Mouse (Mus musculus) Muller cell, postnatal 12 days (primary cell): ENCODE measurements around the gene Rab1a.
A peak's percentile ranks its signal among the peaks of the same experiment; 100 is the strongest.
"Not testable (repeated sequence)": the region's sequence is repeated elsewhere in the genome, so short reads cannot be mapped to it uniquely, and the experiment has no call there.

ENCODE experiments used
- DNase-seq: peaks from one replicate; pipeline ENCODE4 v3.0.0-alpha.2; 2015; ENCODE audit errors: inconsistent ontology term

Gene Rab1a

DNA sequence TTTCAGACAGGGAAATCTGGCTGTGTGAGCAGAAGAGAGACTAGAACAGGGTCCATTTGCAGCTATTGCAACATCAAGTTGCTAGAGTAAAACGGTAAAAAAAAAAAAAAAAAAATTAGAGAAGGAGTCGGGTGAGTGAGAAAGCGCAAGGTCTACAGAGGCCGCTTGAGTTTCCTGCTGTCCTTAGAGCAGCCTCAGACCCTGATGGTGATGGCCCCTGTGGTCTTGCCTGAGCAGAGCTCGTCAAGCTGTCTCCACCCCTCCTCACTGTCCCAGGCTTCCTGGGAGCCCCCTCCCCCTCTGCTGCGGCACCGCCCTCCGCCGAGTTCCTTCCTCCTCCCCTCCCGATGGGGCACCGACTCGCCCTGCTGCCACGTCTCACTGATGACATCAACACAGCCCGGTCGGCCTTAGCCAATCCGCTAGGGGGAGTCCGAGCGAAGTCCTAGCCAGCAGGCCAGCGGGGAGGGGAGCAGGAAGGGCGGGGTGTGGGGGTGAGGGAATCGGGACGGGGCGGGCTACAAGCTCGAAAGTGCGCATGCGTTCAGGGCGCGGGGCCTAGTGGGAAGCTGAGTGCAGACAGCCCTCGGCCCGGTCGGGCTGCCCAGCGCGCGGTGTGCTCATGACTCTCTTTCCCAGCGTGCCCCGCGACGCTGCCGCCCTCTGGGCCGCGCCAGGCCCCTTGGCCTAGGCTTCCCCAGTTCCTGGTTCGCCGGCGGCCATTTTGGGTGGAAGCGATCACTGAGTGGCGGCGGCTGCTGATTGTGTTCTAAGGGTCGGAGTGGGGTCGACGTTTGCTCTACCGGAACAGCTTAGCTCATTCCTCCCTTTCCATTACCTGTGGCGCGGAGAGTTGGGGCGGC lies at the start of gene Rab1a:
TSS of gene Rab1a (plus strand) at position 720 of the 863 bp plus-strand sequence.
- peak; percentile 100 for DNase-seq

DNA sequence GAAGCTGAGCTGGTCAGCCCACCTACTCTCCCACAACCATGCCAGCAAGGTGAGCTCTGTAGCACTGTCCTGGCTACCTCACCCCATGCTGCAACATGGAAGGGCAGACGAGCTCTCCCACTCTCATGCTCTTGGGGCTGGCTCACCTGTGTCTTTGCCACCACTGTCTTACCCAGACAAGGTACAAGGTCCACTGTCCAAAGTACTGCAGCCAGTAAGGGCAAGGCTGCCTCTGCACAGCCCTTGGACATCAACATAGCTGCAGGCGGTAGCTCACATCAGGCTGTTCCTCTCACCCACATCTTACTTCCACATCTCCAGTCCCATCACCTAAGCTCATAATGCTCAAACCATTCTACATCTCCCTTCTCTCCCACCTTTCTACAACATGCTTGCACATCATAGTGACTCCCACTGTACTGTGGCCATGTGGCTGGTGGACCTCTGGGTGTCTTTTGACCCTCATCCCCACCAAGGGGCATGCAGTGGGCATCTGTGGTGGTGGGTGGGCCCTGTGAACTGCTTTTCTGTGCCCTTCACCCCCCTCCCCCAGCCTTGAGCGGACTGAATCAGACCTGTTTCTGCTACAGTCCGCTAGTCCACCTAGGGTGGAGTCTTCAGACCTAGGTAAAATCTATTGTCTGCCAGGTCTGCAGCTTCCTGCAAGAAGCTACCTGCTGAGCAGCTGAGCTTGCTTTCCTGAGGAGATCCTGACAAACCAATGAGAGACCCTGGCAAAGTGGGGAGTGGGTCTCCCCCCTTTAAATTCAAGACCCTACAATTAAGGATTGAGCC lies 48.9 kb upstream of the Rab1a start:
- DNase-seq = no peak

DNA sequence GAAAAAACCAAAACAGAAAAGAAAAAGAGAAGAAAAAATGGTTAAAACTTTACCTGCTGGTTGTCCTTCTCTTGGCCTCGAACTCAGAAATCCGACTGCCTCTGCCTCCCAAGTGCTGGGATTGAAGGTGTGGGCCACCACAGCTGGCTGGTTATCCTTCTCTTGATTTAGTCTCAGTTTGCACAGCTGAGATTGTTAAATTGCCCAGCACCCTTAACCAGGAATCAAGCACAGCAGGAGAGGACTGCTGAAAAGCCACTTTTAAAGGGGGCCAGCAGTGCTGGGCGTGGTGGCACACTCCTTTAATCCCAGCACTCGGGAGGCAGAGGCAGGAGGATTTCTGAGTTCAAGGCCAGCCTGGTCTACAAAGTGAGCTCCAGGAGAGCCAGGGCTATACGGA lies 47.7 kb upstream of the Rab1a start:
- DNase-seq = not testable (repeated sequence)

DNA sequence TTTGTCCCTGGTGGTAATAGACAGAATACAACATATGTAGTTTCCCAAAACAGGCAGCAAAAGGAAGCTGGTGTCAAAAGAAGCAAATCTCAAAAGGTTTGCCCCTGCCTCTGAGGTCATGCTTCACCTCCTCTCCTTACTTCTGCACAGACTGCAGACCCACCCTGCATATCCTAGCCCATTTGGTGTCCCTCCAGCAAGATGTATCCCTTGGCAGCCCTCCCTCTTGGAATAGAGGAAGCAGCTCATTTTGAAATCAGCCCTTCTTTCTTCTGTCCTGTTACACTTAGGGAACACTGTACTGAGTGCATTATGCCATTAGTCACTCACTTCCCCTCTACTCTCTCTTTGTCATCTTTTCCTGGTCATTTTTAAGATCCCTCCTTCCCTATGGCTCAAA lies 42.4 kb upstream of the Rab1a start:
- no peak for DNase-seq

DNA sequence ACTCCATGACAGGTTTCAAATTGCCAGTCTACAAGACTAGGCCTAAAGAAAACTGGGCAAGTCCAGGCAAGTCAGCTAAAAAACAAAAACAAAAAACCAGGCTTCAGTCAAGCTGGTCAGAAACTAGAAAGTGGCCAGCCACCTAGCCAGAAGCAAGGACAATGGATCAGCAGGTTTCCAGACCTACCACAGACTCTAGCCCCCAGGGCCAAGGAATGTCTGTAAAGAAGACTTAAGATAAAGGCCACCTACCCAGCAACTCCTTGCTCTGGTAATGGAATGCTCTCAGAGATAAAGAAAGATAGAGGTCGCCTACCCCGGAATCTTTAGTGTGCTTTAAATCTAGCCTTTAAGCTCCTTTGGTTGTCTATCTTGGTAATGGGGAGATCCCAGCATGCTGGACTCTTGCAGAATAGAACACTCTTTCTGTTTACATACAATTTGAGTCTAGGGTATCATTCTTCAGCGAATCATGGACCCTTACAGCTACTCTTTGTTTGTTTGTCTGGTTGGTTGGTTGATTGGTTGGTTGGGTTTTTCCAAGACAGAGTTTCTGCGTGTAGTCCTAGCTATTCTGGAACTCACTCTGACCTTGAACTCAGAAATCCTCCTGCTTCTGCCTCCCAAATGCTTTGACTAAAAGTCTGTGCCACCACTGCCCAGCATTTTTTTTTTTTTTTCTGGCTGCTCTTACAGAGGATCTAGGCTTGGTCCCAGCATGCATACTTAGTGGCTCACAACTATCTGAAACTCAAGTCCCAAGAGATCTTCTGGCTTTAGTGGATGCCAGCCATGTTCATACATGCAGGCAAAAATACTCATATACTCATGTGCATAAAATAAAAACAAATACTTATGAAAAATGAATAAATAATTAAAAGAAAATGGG lies 36.0 kb upstream of the Rab1a start:
- no peak for DNase-seq

DNA sequence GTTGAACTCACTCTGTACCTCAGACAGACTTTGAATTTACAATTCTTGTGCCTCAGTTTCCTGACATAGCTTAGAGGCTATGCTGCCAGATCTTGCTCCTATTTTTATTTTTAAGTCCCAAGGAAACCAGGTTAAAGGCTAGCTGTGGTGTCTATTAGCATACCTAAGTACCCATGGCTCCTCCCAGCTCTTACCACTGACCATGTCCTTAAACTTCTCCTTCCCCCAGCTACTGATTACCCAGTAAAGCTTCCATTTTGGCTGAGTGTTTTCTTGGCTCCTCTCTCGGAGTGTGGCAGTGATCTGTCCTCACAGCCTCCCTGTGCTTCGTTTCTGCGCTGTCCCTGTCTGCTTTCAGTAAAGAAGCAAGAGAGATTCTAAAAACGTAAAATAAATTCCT lies 35.2 kb upstream of the Rab1a start:
- DNase-seq = no peak

DNA sequence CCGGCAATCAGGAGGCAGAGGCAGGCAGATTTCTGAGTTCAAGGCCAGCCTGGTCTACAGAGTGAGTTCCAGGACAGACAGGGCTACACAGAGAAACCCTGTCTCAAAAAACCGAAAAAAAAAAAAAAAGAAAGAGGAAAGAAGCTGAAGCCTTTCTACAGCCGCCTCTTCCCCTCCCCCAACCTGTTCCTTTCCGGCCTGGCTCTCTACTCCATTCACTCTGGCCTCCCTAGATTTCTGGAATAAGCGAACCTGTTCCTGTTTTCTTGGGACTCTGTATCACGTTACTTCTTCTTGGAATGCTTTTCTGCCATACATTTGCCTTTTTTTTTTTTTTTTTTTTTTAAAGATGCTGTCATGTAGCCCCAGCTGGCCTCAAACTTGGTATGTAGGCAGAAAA lies 34.8 kb upstream of the Rab1a start:
- DNase-seq = not testable (repeated sequence)

DNA sequence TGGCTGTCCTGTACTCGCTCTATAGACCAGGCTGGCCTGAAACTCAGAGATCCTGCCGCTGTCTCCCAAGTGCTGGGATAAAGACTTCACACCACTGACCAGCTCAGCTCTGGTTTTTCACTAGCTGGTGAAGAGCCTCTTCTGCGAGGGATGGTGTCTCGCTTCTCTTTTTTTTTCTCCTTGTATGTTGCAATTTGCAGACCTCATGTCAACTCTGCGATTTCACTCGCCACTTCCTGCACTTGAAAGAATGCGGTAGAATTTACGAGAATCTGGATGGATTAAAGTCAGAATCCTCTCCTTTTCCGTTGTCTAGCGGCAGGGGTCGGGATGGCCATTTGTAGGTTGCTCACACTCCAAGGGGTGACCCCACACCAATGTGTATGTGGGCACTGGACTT lies 32.3 kb upstream of the Rab1a start:
- DNase-seq = no peak

DNA sequence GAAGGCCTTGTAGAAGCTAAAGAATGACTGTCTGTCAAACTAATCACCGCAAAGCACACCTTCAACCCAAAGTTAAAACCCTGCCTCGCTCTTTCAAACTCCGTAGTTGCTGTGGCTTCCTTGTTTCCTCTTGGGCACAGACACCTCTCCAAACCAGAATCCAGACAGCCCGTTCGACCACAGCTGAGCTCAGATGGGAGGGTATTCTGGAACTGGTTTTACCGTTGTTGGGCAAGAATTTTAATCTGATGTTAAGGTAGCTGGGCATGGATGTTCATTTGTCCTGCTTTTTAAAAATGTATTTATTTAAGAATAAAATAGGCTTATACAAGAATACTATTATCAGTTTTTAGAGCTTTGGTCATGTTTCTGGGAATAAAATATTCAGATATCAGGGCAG lies 14.0 kb upstream of the Rab1a start:
- DNase-seq = no peak

DNA sequence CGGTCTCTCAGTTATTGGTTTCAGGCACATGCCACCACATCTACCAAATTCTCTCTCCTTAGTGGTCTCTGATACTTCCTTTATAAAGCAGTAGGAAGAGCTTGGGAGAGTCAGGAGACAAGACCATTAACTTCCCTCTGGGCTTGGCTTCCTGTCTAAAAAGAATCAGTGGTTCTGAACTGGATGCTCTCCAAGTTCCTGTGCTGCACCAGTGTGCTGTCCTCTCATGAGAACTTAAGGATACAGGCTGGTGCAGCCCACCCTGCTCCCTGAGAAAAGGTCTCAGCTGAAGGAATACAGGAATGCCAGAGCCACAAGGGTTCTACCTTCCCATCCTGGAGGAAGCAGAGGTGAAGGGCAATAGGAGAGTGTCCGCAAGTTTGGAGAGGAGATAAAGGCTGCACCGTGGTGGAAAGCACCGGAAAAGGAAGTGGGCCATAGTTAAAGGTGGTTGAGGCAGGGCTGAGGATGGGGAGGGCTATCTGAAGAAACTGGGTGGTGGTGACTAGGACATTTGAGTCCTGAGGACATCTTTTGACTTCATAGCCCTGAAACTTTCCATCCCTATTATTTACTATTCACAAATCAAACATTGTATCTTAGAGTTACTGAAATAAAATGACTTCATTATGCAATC lies 8.0 kb upstream of the Rab1a start:
- no peak for DNase-seq

DNA sequence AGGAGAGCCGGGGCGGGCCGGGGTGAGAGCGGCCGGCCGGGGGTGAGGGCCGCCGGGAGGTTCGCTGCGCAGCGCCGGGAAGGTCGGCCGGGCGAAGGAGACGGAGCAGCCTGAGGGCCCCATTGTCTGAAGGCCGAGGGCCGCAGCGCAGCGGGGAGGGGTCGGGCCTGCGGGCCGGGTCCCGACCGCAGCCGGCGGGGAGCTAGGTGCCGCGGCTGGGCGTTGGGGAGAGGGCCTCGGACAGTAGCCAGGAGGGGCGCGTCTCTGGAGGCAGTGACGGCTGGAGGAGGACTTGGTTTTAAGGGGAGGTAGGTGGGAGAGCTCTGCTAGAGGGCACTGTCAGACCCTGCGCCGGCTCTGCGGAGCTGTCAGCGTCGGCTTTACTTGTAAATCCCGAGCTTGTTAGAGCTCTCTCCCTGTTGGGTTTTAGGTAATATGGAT lies 449 bp downstream of the Rab1a start:
- peak; percentile 76 for DNase-seq

DNA sequence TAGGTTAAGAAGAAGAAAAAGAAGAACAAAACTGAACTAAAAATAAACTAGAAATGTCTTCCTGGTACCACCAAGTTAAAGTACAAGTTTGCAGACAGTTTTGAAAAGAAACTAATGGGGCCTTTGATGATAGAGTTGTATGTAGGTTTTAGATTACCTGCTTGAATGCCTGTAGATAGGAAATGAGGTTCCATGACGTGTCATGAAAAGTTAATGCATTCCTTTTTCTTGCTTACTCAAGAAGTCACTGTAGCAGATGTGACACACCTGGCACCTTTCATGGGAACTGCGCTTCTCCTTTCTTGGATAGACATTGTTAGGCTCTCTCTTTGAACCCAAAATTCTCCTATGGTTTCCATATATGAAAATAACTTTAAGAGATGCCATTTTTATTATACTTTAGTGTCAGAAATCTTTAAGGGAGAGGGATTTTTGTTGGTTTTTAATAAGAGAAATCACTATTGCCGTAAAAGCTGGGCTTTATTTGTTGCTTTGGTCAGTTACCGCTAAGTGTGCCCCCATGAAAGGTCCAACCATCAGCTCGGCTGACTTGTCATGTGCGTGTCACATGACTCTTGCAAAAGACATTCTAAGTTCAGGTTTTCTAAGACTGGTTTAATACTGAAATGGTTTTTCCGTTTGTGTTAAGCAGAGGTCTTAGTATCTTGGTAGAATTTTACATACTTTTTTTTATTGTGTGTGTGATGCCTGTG lies 1.2 kb downstream of the Rab1a start:
- peak; percentile 26 for DNase-seq

DNA sequence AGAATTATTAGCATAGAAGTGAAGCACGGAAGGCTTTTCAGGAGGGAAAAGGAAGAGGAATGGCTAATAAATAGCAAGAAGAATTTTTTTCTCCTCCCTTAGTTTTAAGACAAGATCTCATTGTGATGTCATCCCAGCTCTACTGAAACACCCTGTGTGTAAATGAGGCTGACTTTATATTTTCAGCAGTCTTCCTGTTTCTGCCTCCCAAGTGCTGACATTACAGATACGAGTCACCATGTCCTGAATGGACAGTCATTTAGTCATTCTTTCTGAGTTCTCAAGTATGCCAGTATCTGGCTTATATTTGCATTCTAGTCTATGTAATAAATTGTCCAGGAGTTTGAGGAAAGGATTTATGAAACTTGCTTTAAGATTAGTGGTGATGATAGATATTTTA lies 3.1 kb downstream of the Rab1a start:
- DNase-seq = peak; percentile 30

DNA sequence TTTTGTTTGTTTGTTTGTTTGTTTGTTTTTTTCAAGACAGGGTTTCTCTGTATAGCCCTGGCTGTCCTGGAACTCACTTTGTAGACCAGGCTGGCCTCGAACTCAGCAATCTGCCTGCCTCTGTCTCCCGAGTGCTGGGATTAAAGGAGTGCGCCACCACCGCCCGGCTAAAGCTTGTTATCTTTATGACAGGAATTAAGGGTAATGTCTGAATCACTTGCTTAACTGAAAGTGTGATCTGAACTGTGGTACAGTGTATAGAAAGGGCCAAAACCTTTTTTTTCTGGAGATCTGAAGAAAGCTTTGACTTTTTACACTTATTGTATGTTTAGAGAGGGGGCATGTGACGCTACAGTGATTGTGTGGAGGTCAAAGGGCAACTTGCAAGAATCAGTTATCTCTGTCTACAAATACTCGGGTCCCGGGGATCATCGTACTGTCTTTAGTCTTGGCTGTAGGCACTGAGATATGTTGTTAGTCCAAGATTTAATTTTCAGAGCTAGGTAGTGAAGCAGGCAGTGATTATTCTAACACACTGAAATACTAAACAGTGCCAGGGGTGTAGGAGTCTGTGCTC lies 3.7 kb downstream of the Rab1a start:
- DNase-seq = no peak

DNA sequence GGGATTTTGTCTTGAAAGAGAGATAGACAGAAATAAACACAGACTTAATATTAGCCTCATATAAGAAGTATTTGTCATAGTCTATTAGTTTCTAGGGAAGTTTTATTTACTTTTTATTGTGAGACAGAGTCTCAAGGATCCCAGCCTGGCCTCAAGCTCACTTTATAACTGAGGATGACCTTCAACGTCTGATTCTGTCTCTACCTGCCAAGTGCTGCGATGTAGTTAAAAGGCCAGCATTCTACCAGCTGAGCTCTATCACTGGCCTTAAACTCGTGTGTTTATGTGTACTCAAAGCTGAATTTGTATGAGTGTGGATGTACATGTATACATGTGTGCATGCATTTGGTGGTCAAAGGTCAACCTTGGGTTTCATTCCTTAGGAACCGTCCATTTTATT lies 4.3 kb downstream of the Rab1a start:
- no peak for DNase-seq

DNA sequence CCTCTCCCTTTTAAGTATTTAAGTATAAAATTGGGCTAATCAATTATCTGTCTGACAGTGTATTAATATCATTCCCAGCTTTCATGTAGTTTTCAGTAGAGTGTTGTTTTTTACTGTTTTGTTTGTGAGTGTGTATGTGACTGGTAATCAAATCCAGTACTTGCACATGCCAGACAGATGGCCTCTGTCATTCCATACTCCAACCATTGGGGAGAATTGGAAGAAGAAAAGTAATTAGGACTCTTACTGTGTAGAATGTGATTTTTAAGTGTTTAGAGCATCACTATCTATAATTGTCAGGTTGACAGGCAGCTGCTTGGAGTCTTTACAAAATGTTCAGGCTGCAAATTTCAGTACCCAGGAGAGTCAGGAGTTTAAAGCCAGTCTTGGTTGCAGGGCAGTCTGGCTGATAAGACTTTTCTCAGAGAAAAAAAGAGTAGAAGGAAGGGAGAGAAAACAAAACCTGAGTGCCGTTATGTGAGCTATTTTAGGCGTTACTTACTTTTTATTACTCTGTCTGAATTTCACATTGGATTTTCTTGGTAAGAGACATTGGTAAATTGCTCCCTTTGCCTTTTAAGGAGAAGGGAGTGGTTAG lies 5.5 kb downstream of the Rab1a start:
- no peak for DNase-seq

DNA sequence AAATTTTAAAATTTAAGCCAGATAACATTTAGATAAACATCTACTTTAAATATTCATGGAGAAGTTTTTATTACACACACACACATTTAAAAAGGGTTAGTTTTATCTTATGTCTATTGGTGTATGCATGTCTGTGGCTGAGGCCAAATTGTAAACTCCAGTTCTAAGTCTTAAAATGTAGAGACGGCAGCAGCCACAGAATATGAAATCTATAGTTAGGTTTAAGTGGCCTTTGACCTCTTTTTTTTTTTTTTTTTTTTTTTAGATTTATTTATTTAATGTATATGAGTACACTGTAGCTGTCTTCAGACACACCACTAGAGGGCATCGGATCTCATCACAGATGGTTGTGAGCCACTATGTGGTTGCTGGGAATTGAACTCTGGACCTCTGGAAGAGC lies 6.4 kb downstream of the Rab1a start:
- no peak for DNase-seq

DNA sequence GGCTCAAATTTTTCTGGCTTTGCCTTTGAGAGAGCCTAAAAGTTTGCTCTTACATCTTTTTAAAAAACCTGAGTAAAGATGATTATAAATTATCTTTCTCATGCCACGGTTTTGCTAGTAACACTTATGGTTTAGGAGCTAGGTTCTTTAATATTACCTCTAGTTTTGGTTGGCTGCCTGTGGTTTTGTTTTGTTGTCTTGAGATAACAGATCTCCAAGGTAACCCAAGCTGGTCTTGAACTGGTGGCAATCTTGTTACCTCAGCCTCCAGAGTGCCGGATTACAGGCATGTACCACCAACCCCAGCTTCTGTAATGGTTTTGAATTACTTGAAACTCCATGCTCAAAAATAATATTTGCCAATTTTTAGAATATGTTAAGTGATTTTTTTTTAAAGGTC lies 10.6 kb downstream of the Rab1a start:
- DNase-seq = no peak

DNA sequence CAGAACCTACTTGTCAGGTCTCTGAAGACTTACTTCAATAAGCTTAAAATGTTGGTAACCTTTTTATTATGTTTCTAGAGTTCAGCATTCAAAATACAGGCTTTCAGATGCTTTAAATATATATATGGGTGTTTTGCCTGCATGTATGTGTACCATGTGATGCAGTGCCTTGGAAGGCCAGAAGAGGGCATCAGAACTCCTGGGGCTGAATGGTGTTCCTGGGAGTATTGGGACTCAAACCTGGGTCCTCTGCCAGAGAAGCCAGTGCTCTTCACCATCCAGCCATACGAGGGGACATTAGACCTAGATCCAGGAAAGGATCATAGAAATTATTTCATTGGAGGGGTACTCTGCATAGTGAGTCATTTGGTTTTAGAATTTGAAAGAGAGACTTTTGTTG lies 13.5 kb downstream of the Rab1a start:
- DNase-seq = no peak

DNA sequence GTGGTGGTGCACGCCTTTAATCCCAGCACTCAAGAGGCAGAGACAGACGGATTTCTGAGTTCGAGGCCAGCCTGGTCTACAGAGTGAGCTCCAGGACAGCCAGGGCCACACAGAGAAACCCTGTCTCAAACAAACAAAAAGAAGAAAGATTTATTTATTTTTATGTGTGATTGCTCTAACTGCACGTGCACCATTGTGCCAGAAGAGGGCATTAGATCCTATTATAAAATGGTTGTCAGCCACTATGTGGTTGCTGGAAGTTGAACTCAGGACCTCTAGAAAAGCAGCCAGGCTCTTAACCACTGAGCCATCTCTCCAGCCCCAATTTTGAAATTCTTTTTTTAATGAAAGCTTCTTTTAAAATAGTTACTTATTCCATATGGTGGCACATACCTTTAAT lies 15.2 kb downstream of the Rab1a start:
- no peak for DNase-seq
